Mouse (Mus musculus): ENCODE measurements at regions not wholly inside any gene's neighbourhood (a gene's known extent, or its start where the extent isn't known, plus 50 kb on each side); places are given as distances from the start of the nearest gene placed in this dataset.
A peak's percentile ranks its signal among the peaks of the same experiment; 100 is the strongest.
"Not testable (repeated sequence)": the region's sequence is repeated elsewhere in the genome, so short reads cannot be mapped to it uniquely, and the experiment has no call there.

GRCm38 (mm10) chr16:20814240-20814639 lies 79.9 kb upstream of the Thpo start:
- H3K27me3 ChIP-seq (ENCODE audit: control insufficient read depth, insufficient read depth, low read length), result no peaks in the 10 kb centered on the region
- ATAC-seq (ENCODE audit: low FRiP score, low TSS enrichment), result no peak
- H3K4me3 ChIP-seq (replicated peaks; ENCODE audit: low read depth, low read length), result no peak overlapping the region
- H3K36me3 ChIP-seq (ENCODE audit: control insufficient read depth, insufficient read depth, low read length), result no peaks in the 10 kb centered on the region
- no peak overlapping the region for H3K27ac ChIP-seq (replicated peaks; ENCODE audit: low read depth, low read length)
- H3K4me1 ChIP-seq (ENCODE audit: control insufficient read depth, insufficient read depth, low read length), result no peaks in the 10 kb centered on the region
- no peak overlapping the region for H3K9ac ChIP-seq (replicated peaks; ENCODE audit: low read length)
- no peak for DNase-seq
- no peak overlapping the region for H3K4me2 ChIP-seq (ENCODE audit: low read length)
- no peaks in the 10 kb centered on the region for H3K9me3 ChIP-seq (ENCODE audit: control insufficient read depth, low read length)

GRCm38 (mm10) chr16:20812025-20812424 lies 77.7 kb upstream of the Thpo start:
- ATAC-seq (ENCODE audit: low FRiP score, low TSS enrichment), result not testable (repeated sequence)

GRCm38 (mm10) chr16:20810322-20810721 lies 76.0 kb upstream of the Thpo start:
- Histone ChIP-seq H3K36me3 (ENCODE audit: control insufficient read depth, insufficient read depth, low read length) (no peaks in the 10 kb centered on the region), H3K9ac (replicated peaks; ENCODE audit: low read length) (no peak overlapping the region), H3K4me3 (replicated peaks; ENCODE audit: low read depth, low read length) (no peak overlapping the region), H3K4me1 (ENCODE audit: control insufficient read depth, insufficient read depth, low read length) (no peaks in the 10 kb centered on the region), H3K27me3 (ENCODE audit: control insufficient read depth, insufficient read depth, low read length) (no peaks in the 10 kb centered on the region), H3K27ac (replicated peaks; ENCODE audit: low read depth, low read length) (no peak overlapping the region), H3K4me2 (ENCODE audit: low read length) (no peak overlapping the region), H3K9me3 (ENCODE audit: control insufficient read depth, low read length) (no peaks in the 10 kb centered on the region)
- ATAC-seq (ENCODE audit: low FRiP score, low TSS enrichment), result no peak
- WGBS, result 90% methylated on average over 3 of the region's 3 CpGs
- no peak for DNase-seq

More at GRCm38 (mm10) chr16:20812025-20812424, 77.7 kb upstream of the Thpo start:
- 81% methylated on average over 5 of the region's 5 CpGs for WGBS
- not testable (repeated sequence) for H3K4me3 ChIP-seq (replicated peaks; ENCODE audit: low read depth, low read length); H3K4me2 ChIP-seq (ENCODE audit: low read length); H3K27me3 ChIP-seq (ENCODE audit: control insufficient read depth, insufficient read depth, low read length); H3K9ac ChIP-seq (replicated peaks; ENCODE audit: low read length); DNase-seq; H3K4me1 ChIP-seq (ENCODE audit: control insufficient read depth, insufficient read depth, low read length); H3K36me3 ChIP-seq (ENCODE audit: control insufficient read depth, insufficient read depth, low read length); H3K27ac ChIP-seq (replicated peaks; ENCODE audit: low read depth, low read length); H3K9me3 ChIP-seq (ENCODE audit: control insufficient read depth, low read length)

- 89% methylated on average over 2 of the region's 2 CpGs for WGBS
- Histone ChIP-seq H3K9ac (replicated peaks; ENCODE audit: low read length) (no peak overlapping the region), H3K4me2 (ENCODE audit: low read length) (no peak overlapping the region), H3K4me1 (ENCODE audit: control insufficient read depth, insufficient read depth, low read length) (0 out of 2 replicates have a peak, but pooled peaks cover 7% of the 10 kb centered on the region), H3K36me3 (ENCODE audit: control insufficient read depth, insufficient read depth, low read length) (no peaks in the 10 kb centered on the region), H3K27me3 (ENCODE audit: control insufficient read depth, insufficient read depth, low read length) (no peaks in the 10 kb centered on the region), H3K4me3 (replicated peaks; ENCODE audit: low read depth, low read length) (no peak overlapping the region), H3K27ac (replicated peaks; ENCODE audit: low read depth, low read length) (no peak overlapping the region), H3K9me3 (ENCODE audit: control insufficient read depth, low read length) (no peaks in the 10 kb centered on the region)
- ATAC-seq (ENCODE audit: low FRiP score, low TSS enrichment) (no peak), DNase-seq (no peak)
Observed at GRCm38 (mm10) chr16:20808263-20808662, 74.0 kb upstream of the Thpo start.

- Histone ChIP-seq H3K9me3 (ENCODE audit: control insufficient read depth, low read length) (no peaks in the 10 kb centered on the region), H3K4me2 (ENCODE audit: low read length) (no peak overlapping the region), H3K36me3 (ENCODE audit: control insufficient read depth, insufficient read depth, low read length) (no peaks in the 10 kb centered on the region), H3K27ac (replicated peaks; ENCODE audit: low read depth, low read length) (no peak overlapping the region), H3K4me3 (replicated peaks; ENCODE audit: low read depth, low read length) (no peak overlapping the region), H3K9ac (replicated peaks; ENCODE audit: low read length) (no peak overlapping the region), H3K27me3 (ENCODE audit: control insufficient read depth, insufficient read depth, low read length) (no peaks in the 10 kb centered on the region), H3K4me1 (ENCODE audit: control insufficient read depth, insufficient read depth, low read length) (0 out of 2 replicates have a peak, but pooled peaks cover 7% of the 10 kb centered on the region)
- DNase-seq (no peak), ATAC-seq (ENCODE audit: low FRiP score, low TSS enrichment) (no peak)
- 89% methylated on average over 7 of the region's 7 CpGs for WGBS
Observed at GRCm38 (mm10) chr16:20806739-20807138, 72.4 kb upstream of the Thpo start.

- 85% methylated on average over 6 of the region's 6 CpGs for WGBS
- no peak for ATAC-seq (ENCODE audit: low FRiP score, low TSS enrichment)
- 0 out of 2 replicates have a peak, but pooled peaks cover 7% of the 10 kb centered on the region for H3K4me1 ChIP-seq (ENCODE audit: control insufficient read depth, insufficient read depth, low read length)
Observed at GRCm38 (mm10) chr16:20805793-20806192, 71.5 kb upstream of the Thpo start.

GRCm38 (mm10) chr16:20805086-20805485 lies 70.8 kb upstream of the Thpo start:
- H3K4me2 ChIP-seq (ENCODE audit: low read length), result peak overlapping the region; percentile 61
- 0 out of 2 replicates have a peak, but pooled peaks cover 7% of the 10 kb centered on the region for H3K4me1 ChIP-seq (ENCODE audit: control insufficient read depth, insufficient read depth, low read length)
- H3K27me3 ChIP-seq (ENCODE audit: control insufficient read depth, insufficient read depth, low read length), result no peaks in the 10 kb centered on the region
- H3K4me3 ChIP-seq (replicated peaks; ENCODE audit: low read depth, low read length), result peak overlapping the region; percentile 33; the same call in 1 of the 2 replicates
- WGBS, result 5% methylated on average over 6 of the region's 6 CpGs
- no peaks in the 10 kb centered on the region for H3K36me3 ChIP-seq (ENCODE audit: control insufficient read depth, insufficient read depth, low read length)
- DNase-seq, result peak; percentile 42
- H3K9me3 ChIP-seq (ENCODE audit: control insufficient read depth, low read length), result no peaks in the 10 kb centered on the region
- H3K9ac ChIP-seq (replicated peaks; ENCODE audit: low read length), result no peak overlapping the region; the same call in 1 of the 2 replicates
- no peak; the same call in 1 of the 2 replicates for ATAC-seq (ENCODE audit: low FRiP score, low TSS enrichment)
- H3K27ac ChIP-seq (replicated peaks; ENCODE audit: low read depth, low read length), result no peak overlapping the region

More at GRCm38 (mm10) chr16:20805793-20806192, 71.5 kb upstream of the Thpo start:
- Histone ChIP-seq H3K27me3 (ENCODE audit: control insufficient read depth, insufficient read depth, low read length) (no peaks in the 10 kb centered on the region), H3K36me3 (ENCODE audit: control insufficient read depth, insufficient read depth, low read length) (no peaks in the 10 kb centered on the region), H3K4me2 (ENCODE audit: low read length) (no peak overlapping the region), H3K4me3 (replicated peaks; ENCODE audit: low read depth, low read length) (no peak overlapping the region), H3K27ac (replicated peaks; ENCODE audit: low read depth, low read length) (no peak overlapping the region), H3K9ac (replicated peaks; ENCODE audit: low read length) (no peak overlapping the region), H3K9me3 (ENCODE audit: control insufficient read depth, low read length) (no peaks in the 10 kb centered on the region)
- no peak for DNase-seq

GRCm38 (mm10) chr16:20804601-20805017 lies 70.3 kb upstream of the Thpo start:
- Histone ChIP-seq H3K27me3 (ENCODE audit: control insufficient read depth, insufficient read depth, low read length) (no peaks in the 10 kb centered on the region), H3K9me3 (ENCODE audit: control insufficient read depth, low read length) (no peaks in the 10 kb centered on the region), H3K9ac (replicated peaks; ENCODE audit: low read length) (peak overlapping the region; percentile 40; the same call in 1 of the 2 replicates), H3K4me2 (ENCODE audit: low read length) (peak overlapping the region; percentile 61), H3K27ac (replicated peaks; ENCODE audit: low read depth, low read length) (no peak overlapping the region), H3K36me3 (ENCODE audit: control insufficient read depth, insufficient read depth, low read length) (no peaks in the 10 kb centered on the region), H3K4me3 (replicated peaks; ENCODE audit: low read depth, low read length) (peak overlapping the region; percentile 33), H3K4me1 (ENCODE audit: control insufficient read depth, insufficient read depth, low read length) (0 out of 2 replicates have a peak, but pooled peaks cover 7% of the 10 kb centered on the region)
- 4% methylated on average over 10 of the region's 10 CpGs for WGBS
- DNase-seq (peak; percentile 86), ATAC-seq (ENCODE audit: low FRiP score, low TSS enrichment) (peak; percentile 81)

- WGBS, result 91% methylated on average over 7 of the region's 7 CpGs
- DNase-seq, result no peak
- ATAC-seq (ENCODE audit: low FRiP score, low TSS enrichment), result no peak
Observed at GRCm38 (mm10) chr16:20803278-20803930, 69.1 kb upstream of the Thpo start.

More at GRCm38 (mm10) chr16:20803278-20803930, 69.1 kb upstream of the Thpo start:
- Histone ChIP-seq H3K27me3 (ENCODE audit: control insufficient read depth, insufficient read depth, low read length) (no peaks in the 10 kb centered on the region), H3K4me3 (replicated peaks; ENCODE audit: low read depth, low read length) (no peak overlapping the region), H3K27ac (replicated peaks; ENCODE audit: low read depth, low read length) (no peak overlapping the region), H3K36me3 (ENCODE audit: control insufficient read depth, insufficient read depth, low read length) (no peaks in the 10 kb centered on the region), H3K4me2 (ENCODE audit: low read length) (no peak overlapping the region), H3K4me1 (ENCODE audit: control insufficient read depth, insufficient read depth, low read length) (0 out of 2 replicates have a peak, but pooled peaks cover 7% of the 10 kb centered on the region), H3K9ac (replicated peaks; ENCODE audit: low read length) (no peak overlapping the region), H3K9me3 (ENCODE audit: control insufficient read depth, low read length) (no peaks in the 10 kb centered on the region)

All from midbrain, embryonic 14.5 days (tissue).